Mouse (Mus musculus): Measurements from ENCODE around the gene Shf.

- TF ChIP-seq CTCF (IDR thresholded peaks at IDR 0.05) = no peak
- no peak for TF ChIP-seq EP300 (IDR thresholded peaks at IDR 0.05)
Observed at GRCm38 (mm10) chr2:122360310-122360709, 8.7 kb downstream of the Shf start.
